Mouse (Mus musculus) liver, postnatal 0 days (tissue): Measurements from ENCODE around the gene Ddx60.

Experiments
- CTCF ChIP-seq: sonication (generic); IDR thresholded peaks from 2 replicates; pipeline ENCODE4 v1.5.1; 2016; ENCODE audit warnings: antibody characterized with exemption, low read depth
- EP300 ChIP-seq: IDR thresholded peaks from 2 replicates; pipeline ENCODE4 v1.6.1; 2016; ENCODE audit warnings: antibody characterized with exemption, low read depth, mild to moderate bottlenecking

DNA sequence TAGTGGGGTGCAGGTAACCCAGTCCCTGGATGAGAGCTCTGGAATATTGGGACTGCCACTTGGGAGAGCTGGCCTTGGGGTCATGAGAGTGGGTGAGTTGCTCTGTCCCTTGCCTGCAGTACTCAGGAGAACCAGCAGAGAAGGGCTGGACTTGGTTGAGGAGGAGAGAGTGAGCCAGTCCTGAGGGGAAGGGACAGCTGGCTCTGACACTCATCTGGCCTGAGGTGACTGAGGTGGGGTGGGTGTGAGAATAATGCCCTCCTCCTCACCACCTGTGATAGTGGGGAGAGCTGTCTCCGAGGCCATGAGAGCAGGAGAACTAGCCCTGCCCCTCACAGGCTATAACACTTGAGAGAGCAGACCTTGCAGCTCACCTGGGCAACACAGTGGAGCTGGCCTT lies 30.5 kb upstream of the Ddx60 start:
- TF ChIP-seq CTCF (no peak), EP300 (no peak)
